Mouse (Mus musculus) cortical plate, adult 2 months (tissue): ENCODE measurements around the gene Cdc7.

Experiments used
- CTCF ChIP-seq: fragments of 200-500 bp; IDR thresholded peaks from 2 replicates; pipeline ENCODE4 v1.5.1; 2011; ENCODE audit warnings: mild to moderate bottlenecking, control low read depth, low read length; ENCODE audit not compliant: insufficient read depth; ENCODE audit errors: extremely low read depth
- POLR2A ChIP-seq: fragments of 200-500 bp; IDR thresholded peaks from 2 replicates; pipeline ENCODE4 v1.6.1; 2011; ENCODE audit warnings: mild to moderate bottlenecking, low read length, control low read depth; ENCODE audit not compliant: insufficient read depth; ENCODE audit errors: extremely low read depth

DNA sequence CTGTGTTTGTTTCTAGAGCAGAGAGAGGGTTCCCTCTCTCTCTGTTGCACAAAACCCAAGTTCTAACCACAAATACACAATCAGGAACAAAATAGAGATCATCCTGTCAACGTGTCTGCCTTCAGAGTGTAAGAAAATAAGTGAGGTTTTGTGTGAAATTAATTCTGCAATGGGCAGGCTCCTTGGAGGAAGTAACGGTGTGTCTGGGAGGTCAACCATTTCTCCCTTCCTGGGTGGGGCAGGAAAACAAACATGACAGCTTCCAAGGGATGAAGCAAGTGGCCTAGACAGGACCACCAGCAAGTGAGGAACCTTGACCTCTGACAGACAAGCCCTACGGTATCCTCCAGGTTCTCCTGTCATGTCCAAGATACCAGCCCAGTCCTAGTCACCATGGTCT is 46.2 kb downstream of the Cdc7 start:
- TF ChIP-seq POLR2A (no peak), CTCF (no peak)
